Mouse (Mus musculus) ES-E14 (cell line): ENCODE data around the gene Cd302.

Experiments used
- CHD2 ChIP-seq: IDR thresholded peaks from 2 replicates; pipeline ENCODE4 v1.6.1; 2014; ENCODE audit warnings: mild to moderate bottlenecking, low read depth, low read length, inconsistent platforms
- MAFK ChIP-seq: IDR thresholded peaks from 2 replicates; pipeline ENCODE4 v1.6.1; 2014; ENCODE audit warnings: mild to moderate bottlenecking, low read depth, low read length, inconsistent platforms; ENCODE audit not compliant: insufficient read depth
- ZC3H11A ChIP-seq: IDR thresholded peaks from 2 replicates; pipeline ENCODE4 v1.6.1; 2012; ENCODE audit warnings: low read depth, mild to moderate bottlenecking, inconsistent platforms, low read length, borderline replicate concordance
- ZNF384 ChIP-seq: IDR thresholded peaks from 2 replicates; pipeline ENCODE4 v1.6.1; 2012; ENCODE audit warnings: low read depth, low read length, inconsistent platforms

GRCm38 (mm10) chr2:60256751-60257150 lies 27.5 kb downstream of the Cd302 start:
- no peak for TF ChIP-seq ZNF384
- TF ChIP-seq ZC3H11A: no peak
- no peak for TF ChIP-seq MAFK
- no peak for TF ChIP-seq CHD2
